Mouse (Mus musculus) cortical plate, adult 2 months (tissue): ENCODE data around the gene Ppm1e. TPM values are rescaled to one million over a fixed set of nuclear protein-coding genes. Genes with fewer than 3 reads are reported as not detected.
A peak's percentile ranks its signal among the peaks of the same experiment; 100 is the strongest.

Source experiments
- H3K27ac ChIP-seq: fragments of 200-500 bp; 2 replicates; pipeline ENCODE4 v1.5.1; 2012; ENCODE audit warnings: low read length, control low read depth, inconsistent platforms; ENCODE audit not compliant: insufficient read depth
- H3K4me1 ChIP-seq: fragments of 200-500 bp; 2 replicates; pipeline ENCODE4 v1.6.1; 2011; ENCODE audit warnings: low read length; ENCODE audit not compliant: control insufficient read depth, insufficient read depth
- H3K4me3 ChIP-seq: fragments of 200-500 bp; 2 replicates; pipeline ENCODE4 v1.5.1; 2011; ENCODE audit warnings: mild to moderate bottlenecking, low read length, control low read depth; ENCODE audit not compliant: insufficient read depth
- CTCF ChIP-seq: fragments of 200-500 bp; IDR thresholded peaks from 2 replicates; pipeline ENCODE4 v1.5.1; 2011; ENCODE audit warnings: mild to moderate bottlenecking, control low read depth, low read length; ENCODE audit not compliant: insufficient read depth; ENCODE audit errors: extremely low read depth
- POLR2A ChIP-seq: fragments of 200-500 bp; IDR thresholded peaks from 2 replicates; pipeline ENCODE4 v1.6.1; 2011; ENCODE audit warnings: mild to moderate bottlenecking, low read length, control low read depth; ENCODE audit not compliant: insufficient read depth; ENCODE audit errors: extremely low read depth
- polyA plus RNA-seq: library from polyadenylated mRNA; depleted of rRNA; stranded (reverse); fragments of >200 nt; gene quantifications from 2 replicates; pipeline ENCODE4 v1.2.3, GENCODE M21; 2012

Ppm1e gene
- polyA plus RNA-seq, 1 experiment: 63.1 TPM

DNA sequence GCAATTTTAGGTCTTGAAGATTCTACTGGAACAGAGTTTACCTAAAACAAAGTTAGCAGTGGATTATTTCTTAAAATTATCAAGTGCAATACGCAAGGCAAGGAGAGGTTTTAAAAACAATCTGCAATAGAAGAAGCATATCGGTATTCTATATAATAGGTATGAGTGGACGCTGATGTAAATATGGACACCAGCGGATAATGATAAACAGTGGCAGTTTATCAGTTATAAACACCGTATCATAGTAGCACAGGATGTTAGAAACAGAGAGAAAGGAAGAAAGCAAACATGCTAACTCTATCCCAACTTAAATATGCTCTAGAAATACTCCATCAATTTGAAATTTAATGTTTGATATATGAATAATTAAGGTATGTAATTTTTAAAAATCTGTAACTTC is 6.3 kb upstream of the Ppm1e start:
- TF ChIP-seq CTCF: no peak
- no peak for TF ChIP-seq POLR2A
- Histone ChIP-seq H3K4me3 (no peak overlapping the region), H3K27ac (no peak overlapping the region), H3K4me1 (no peaks in the 10 kb centered on the region)

GRCm38 (mm10) chr11:87359262-87359612 is 414 bp upstream of the Ppm1e start:
- TF ChIP-seq CTCF (no peak), POLR2A (no peak)
- H3K4me3 ChIP-seq: peak overlapping the region; percentile 64
- H3K4me1 ChIP-seq: no peaks in the 10 kb centered on the region
- no peak overlapping the region for H3K27ac ChIP-seq

DNA sequence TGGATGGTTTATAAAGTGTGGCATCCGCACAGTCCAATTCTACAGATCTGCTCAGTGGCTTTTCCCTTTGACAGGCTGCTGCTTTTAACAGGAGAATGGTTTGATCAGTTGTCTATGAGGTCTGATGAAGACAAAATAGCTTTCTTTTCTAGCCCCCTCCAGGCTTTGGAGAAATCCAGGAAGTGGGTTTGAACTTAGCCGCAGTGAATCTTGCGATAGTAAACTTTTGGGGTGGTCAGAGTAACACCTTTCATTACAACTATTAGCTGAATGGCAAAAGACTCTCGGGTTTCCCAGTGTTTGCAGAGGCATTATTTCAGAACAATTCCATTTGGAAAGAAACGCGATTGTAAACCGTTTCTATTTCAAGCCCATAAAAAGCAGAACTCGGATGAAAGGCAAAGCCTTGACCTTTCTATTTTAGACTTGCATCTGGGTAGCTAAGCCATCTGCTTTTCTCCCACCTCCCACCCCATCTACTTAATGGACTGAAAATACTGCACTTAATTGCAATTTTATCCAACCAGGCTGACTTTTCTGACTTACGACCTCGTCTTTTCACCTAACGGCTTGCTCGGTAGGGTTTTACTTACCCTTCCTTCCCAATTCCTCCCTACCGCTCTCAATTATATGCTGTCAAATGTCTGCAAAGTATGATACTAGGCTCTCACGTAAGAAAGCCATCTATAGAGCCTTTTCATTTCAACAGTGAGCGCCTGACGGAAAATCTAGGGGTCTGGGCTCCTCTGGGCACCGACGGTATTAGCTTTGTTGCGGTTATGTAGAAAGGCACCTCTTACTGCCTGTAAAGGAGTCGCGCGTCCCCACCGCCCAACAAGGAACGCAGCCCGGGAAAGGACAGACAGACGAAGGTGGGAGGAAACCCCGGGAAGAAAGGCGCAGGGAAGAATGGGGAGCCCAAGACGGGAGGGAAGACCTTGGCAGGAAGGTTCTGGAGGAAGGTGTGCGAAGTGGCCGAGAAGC is 1.2 kb downstream of the Ppm1e start:
- TF ChIP-seq POLR2A (no peak), CTCF (no peak)
- peak overlapping the region; percentile 64 for H3K4me3 ChIP-seq
- H3K4me1 ChIP-seq: no peaks in the 10 kb centered on the region
- H3K27ac ChIP-seq: peak overlapping the region; percentile 88

- Histone ChIP-seq H3K27ac (no peak overlapping the region), H3K4me1 (peaks cover 1% of the 10 kb centered on the region; the same call in 1 of the 2 replicates), H3K4me3 (no peak overlapping the region)
- no peak for TF ChIP-seq CTCF
- no peak for TF ChIP-seq POLR2A
Measured at GRCm38 (mm10) chr11:87354861-87355260, 4.0 kb downstream of the Ppm1e start.

DNA sequence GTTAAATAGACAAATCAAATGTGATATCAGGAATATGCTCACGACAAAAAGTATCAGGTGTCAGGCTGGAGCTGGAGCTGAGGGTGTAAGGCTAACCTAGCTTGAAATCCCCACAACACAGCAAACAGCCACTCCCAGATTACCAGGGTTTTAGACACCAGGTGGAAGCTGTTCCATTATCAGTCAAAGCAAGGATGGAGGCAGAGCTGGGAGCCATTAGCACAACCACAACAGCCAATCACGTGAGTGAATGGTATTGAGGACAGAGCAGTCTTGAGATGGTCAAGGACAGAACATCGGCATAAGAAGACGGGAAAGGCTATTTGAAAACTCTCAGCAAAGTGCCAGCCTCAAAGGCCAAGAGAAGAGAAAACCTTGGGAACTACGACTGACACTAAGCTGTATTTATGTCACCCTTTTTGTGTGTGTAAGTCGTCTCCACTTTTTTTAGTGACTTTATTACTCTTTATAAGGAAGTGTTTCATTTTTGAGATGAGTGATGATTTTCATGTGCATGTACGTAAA is 5.1 kb downstream of the Ppm1e start:
- peaks cover 1% of the 10 kb centered on the region; the same call in 1 of the 2 replicates for H3K4me1 ChIP-seq
- H3K27ac ChIP-seq: no peak overlapping the region
- TF ChIP-seq CTCF (no peak), POLR2A (no peak)
- H3K4me3 ChIP-seq: no peak overlapping the region

DNA sequence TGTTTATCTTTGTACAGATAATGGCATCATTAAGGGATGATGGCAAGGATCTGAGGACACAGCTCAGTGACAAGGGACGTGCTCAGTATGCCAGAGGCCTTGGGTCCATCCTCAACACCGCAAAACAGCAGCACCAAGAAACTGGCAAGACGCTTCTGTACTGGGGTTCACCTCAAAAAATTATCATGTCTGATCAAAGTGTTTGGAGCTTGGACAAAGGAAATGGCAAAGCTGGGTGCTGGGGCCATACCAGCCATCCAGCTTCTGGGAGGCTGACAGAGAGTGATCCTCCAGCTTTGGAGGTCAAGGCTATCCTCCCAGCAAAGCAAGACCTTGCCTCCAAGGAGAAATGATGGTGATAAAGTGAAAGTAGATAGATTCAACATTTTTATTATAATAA is 32.4 kb downstream of the Ppm1e start:
- peaks cover 3% of the 10 kb centered on the region for H3K4me1 ChIP-seq
- H3K27ac ChIP-seq: no peak overlapping the region
- TF ChIP-seq CTCF (no peak), POLR2A (no peak)
- H3K4me3 ChIP-seq: no peak overlapping the region

GRCm38 (mm10) chr11:87322558-87322957 is 36.3 kb downstream of the Ppm1e start:
- Histone ChIP-seq H3K4me3 (no peak overlapping the region), H3K27ac (no peak overlapping the region), H3K4me1 (peaks cover 6% of the 10 kb centered on the region)
- no peak for TF ChIP-seq CTCF

DNA sequence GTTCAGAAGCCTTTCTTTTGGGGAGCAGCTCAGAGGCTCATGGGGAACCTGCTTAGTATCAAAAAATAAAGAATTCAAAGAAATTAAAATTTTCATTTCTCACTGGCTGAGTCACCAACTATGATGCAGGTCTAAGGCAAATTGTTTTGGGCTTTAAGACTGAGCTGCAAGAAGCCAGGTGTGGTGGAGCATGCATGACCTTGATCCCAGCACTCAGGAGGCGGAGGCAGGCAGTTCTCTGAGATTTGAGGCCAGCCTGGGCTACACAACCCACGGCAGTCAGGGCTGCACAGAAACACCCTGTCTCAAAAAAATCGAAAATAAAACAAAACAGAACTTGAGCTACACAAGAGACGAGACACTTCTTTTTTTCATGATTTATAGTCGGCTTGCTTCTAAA is 38.8 kb downstream of the Ppm1e start:
- Histone ChIP-seq H3K27ac (no peak overlapping the region), H3K4me1 (peaks cover 7% of the 10 kb centered on the region), H3K4me3 (no peak overlapping the region)
- TF ChIP-seq CTCF (no peak), POLR2A (no peak)

DNA sequence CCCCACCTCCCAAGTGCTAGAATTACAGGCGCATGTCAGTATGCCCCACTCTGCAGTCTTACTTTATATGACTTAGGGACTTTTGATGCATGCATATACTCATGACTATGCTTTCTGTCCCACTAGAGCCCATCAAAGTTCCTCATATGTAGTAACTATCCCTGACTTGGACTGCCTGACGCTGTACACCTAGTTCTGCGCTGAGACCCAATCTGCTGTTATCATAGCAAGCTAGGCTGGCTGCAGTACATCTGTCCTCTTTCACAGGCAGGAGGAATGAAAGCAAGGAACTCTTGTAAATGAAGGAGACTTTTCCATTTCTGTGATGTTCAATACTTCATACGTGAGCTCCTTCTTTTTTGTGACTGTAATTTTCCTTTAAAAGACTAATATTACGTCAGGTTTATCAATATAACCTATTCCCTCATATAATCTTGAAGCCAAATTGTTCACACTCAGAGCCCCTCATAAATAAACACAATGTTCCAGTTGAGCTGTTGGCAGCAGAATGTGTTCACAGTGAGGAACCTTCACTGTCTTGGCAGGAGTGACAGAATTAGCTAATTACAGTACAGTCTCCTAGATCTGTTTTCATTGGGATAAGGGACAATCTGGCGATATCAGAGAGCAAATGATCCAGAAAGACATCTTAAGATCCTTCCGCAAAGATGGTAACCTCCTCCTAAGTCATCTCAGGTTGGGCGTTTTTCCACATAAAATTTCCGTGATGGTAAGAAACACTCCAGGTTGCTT is 39.7 kb downstream of the Ppm1e start:
- no peak overlapping the region for H3K4me3 ChIP-seq
- no peak for TF ChIP-seq POLR2A
- no peak for TF ChIP-seq CTCF
- no peak overlapping the region for H3K27ac ChIP-seq
- peaks cover 7% of the 10 kb centered on the region for H3K4me1 ChIP-seq

DNA sequence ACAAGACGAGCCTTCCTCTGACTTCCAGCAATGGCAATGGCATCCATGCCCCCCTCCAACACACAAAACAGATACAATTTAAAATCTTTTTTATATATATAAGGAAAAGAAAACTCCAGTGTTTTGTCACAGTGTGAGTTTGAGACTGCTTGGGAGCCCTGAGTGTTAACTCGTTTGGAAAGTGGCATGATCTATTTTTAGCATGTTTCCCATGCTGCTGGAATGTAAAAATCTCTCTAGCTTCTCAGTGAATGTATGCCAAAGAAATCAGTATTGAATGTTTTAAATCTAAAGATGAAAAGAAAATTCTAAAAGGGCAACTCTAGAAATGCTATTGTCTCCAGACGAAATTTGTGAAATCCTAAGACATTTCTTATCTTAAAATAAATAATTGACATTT is 45.3 kb downstream of the Ppm1e start:
- Histone ChIP-seq H3K27ac (no peak overlapping the region), H3K4me3 (no peak overlapping the region), H3K4me1 (peaks cover 11% of the 10 kb centered on the region)
- no peak for TF ChIP-seq POLR2A
- TF ChIP-seq CTCF: no peak

- no peak for TF ChIP-seq POLR2A
- TF ChIP-seq CTCF: no peak
- Histone ChIP-seq H3K27ac (no peak overlapping the region), H3K4me3 (no peak overlapping the region), H3K4me1 (peaks cover 8% of the 10 kb centered on the region)
Measured at GRCm38 (mm10) chr11:87310309-87310708, 48.5 kb downstream of the Ppm1e start.
